12 mouse cellular contexts compared by ENCODE assay signal in genomic region chr1:136518699-136519356, GRCm38 (mm10). TPM values are rescaled to one million over a fixed set of nuclear protein-coding genes. Genes with fewer than 3 reads are reported as not detected.
DNase-seq lines count a peak whose midpoint lies in the region; ATAC-seq and TF ChIP-seq lines count a peak whose summit lies in the region.
"Had no signal": no experiment of that assay in that cellular context is flagged by ENCODE, and none has a peak within 500 bp of the region (broad histone marks: within the 10 kb centered on the region; RNA-seq: fewer than 3 reads in every experiment).

No protein-coding gene starts in this region.

- H3K9ac ChIP-seq in intestine, embryonic 14.5 days (ENCODE audit: low read length) = no peak overlapping the region
- no peak overlapping the region for H3K9ac ChIP-seq in intestine, postnatal 0 days (ENCODE audit: low read depth, low read length)
- H3K9ac ChIP-seq in neural tube, embryonic 15.5 days (replicated peaks) = no peak overlapping the region
- H3K9ac ChIP-seq in forebrain, embryonic 11.5 days (ENCODE audit: low read length) = no peak overlapping the region
- H3K9ac ChIP-seq: hindbrain, embryonic 12.5 days; liver, postnatal 0 days had no signal

- no peaks in the 10 kb centered on the region for H3K9me3 ChIP-seq in intestine, embryonic 14.5 days (ENCODE audit: control insufficient read depth, low read length)
- H3K9me3 ChIP-seq in intestine, postnatal 0 days (ENCODE audit: control insufficient read depth) = no peaks in the 10 kb centered on the region
- no peaks in the 10 kb centered on the region for H3K9me3 ChIP-seq in neural tube, embryonic 15.5 days (replicated peaks)
- H3K9me3 ChIP-seq in limb, embryonic 10.5 days (replicated peaks) = no peaks in the 10 kb centered on the region
- no peaks in the 10 kb centered on the region for H3K9me3 ChIP-seq in forebrain, embryonic 11.5 days (ENCODE audit: control insufficient read depth, low read length)
- H3K9me3 ChIP-seq: hindbrain, embryonic 12.5 days; megakaryocyte, embryonic 14.5 days had no signal

- no peak overlapping the region for H3K4me2 ChIP-seq in intestine, embryonic 14.5 days (ENCODE audit: low read length)
- no peak overlapping the region for H3K4me2 ChIP-seq in intestine, postnatal 0 days (replicated peaks; ENCODE audit: low read depth)
- H3K4me2 ChIP-seq in neural tube, embryonic 15.5 days = no peak overlapping the region
- H3K4me2 ChIP-seq in forebrain, embryonic 11.5 days (ENCODE audit: low read depth, low read length, severe bottlenecking) = no peak overlapping the region
- H3K4me2 ChIP-seq: hindbrain, embryonic 12.5 days had no signal

- TF ChIP-seq CTCF in intestine, postnatal 0 days (IDR thresholded peaks at IDR 0.05; ENCODE audit: low read depth) = no peak

- 0 out of 2 replicates have a peak, but pooled peaks have one; percentile 56 for ATAC-seq in intestine, embryonic 14.5 days (replicated peaks; ENCODE audit: low FRiP score, low TSS enrichment, low read depth)
- ATAC-seq in intestine, postnatal 0 days = no peak
- ATAC-seq in neural tube, embryonic 15.5 days (ENCODE audit: low FRiP score) = no peak
- ATAC-seq in frontal cortex, adult (ENCODE audit: low TSS enrichment) = no peak
- no peak for ATAC-seq in forebrain, embryonic 11.5 days (replicated peaks; ENCODE audit: low FRiP score)
- ATAC-seq: forebrain, embryonic 16.5 days; liver, postnatal 0 days had no signal

- WGBS in intestine, embryonic 14.5 days = 35% methylated on average over 7 of the region's 7 CpGs
- WGBS in intestine, postnatal 0 days = 62% methylated on average over 7 of the region's 7 CpGs
- WGBS in neural tube, embryonic 15.5 days = 48% methylated on average over 7 of the region's 7 CpGs
- WGBS in limb, embryonic 10.5 days = 34% methylated on average over 7 of the region's 7 CpGs
- WGBS in forebrain, embryonic 11.5 days = 85% methylated on average over 7 of the region's 7 CpGs

- H3K36me3 ChIP-seq in intestine, embryonic 14.5 days (ENCODE audit: control insufficient read depth, insufficient read depth, low read length) = peaks cover 46% of the 10 kb centered on the region
- H3K36me3 ChIP-seq in intestine, postnatal 0 days (ENCODE audit: control insufficient read depth, insufficient read depth) = peaks cover 19% of the 10 kb centered on the region
- H3K36me3 ChIP-seq in neural tube, embryonic 15.5 days = no peaks in the 10 kb centered on the region
- H3K36me3 ChIP-seq in limb, embryonic 10.5 days = peaks cover 73% of the 10 kb centered on the region
- H3K36me3 ChIP-seq in forebrain, embryonic 11.5 days (ENCODE audit: control insufficient read depth, insufficient read depth, low read length) = no peaks in the 10 kb centered on the region; the same call in 1 of the 2 replicates

- no peaks in the 10 kb centered on the region for H3K27me3 ChIP-seq in intestine, embryonic 14.5 days (replicated peaks; ENCODE audit: control insufficient read depth, insufficient read depth, low read length)
- no peaks in the 10 kb centered on the region for H3K27me3 ChIP-seq in intestine, postnatal 0 days (replicated peaks; ENCODE audit: control insufficient read depth, insufficient read depth, low read length)
- H3K27me3 ChIP-seq in neural tube, embryonic 15.5 days (replicated peaks) = no peaks in the 10 kb centered on the region
- H3K27me3 ChIP-seq in limb, embryonic 10.5 days (ENCODE audit: low read depth, poor library complexity, severe bottlenecking) = no peaks in the 10 kb centered on the region
- no peaks in the 10 kb centered on the region for H3K27me3 ChIP-seq in forebrain, embryonic 11.5 days (ENCODE audit: control insufficient read depth, insufficient read depth, low read length)
- H3K27me3 ChIP-seq: hindbrain, embryonic 12.5 days; megakaryocyte, embryonic 14.5 days had no signal

- H3K27ac ChIP-seq in intestine, embryonic 14.5 days (ENCODE audit: low read depth) = no peak overlapping the region
- no peak overlapping the region for H3K27ac ChIP-seq in intestine, postnatal 0 days (ENCODE audit: low read depth, low read length)
- H3K27ac ChIP-seq in neural tube, embryonic 15.5 days (replicated peaks) = no peak overlapping the region
- H3K27ac ChIP-seq in limb, embryonic 10.5 days = peak overlapping the region; percentile 7; the same call in 1 of the 2 replicates
- no peak overlapping the region for H3K27ac ChIP-seq in forebrain, embryonic 11.5 days (ENCODE audit: low read depth, low read length)
- H3K27ac ChIP-seq: hindbrain, embryonic 12.5 days had no signal

- 0 out of 2 replicates have a peak, but pooled peaks cover 2% of the 10 kb centered on the region for H3K4me1 ChIP-seq in intestine, embryonic 14.5 days (replicated peaks; ENCODE audit: control insufficient read depth, insufficient read depth, low read length)
- H3K4me1 ChIP-seq in intestine, postnatal 0 days (replicated peaks; ENCODE audit: control insufficient read depth, insufficient read depth, low read length) = no peaks in the 10 kb centered on the region
- no peaks in the 10 kb centered on the region for H3K4me1 ChIP-seq in neural tube, embryonic 15.5 days
- H3K4me1 ChIP-seq in limb, embryonic 10.5 days = peaks cover 16% of the 10 kb centered on the region
- no peaks in the 10 kb centered on the region for H3K4me1 ChIP-seq in forebrain, embryonic 11.5 days (replicated peaks; ENCODE audit: control insufficient read depth, insufficient read depth, low read length)
- H3K4me1 ChIP-seq: hindbrain, embryonic 12.5 days; megakaryocyte, embryonic 14.5 days had no signal

- no peak for DNase-seq in intestine, embryonic 14.5 days (ENCODE audit: low spot score)
- DNase-seq in neural tube, embryonic 10.5 days (ENCODE audit: extremely low spot score, low spot score) = peak; percentile 32
- DNase-seq in limb, embryonic 10.5 days (ENCODE audit: low spot score) = peak; percentile 56
- no peak for DNase-seq in forebrain, embryonic 11.5 days (ENCODE audit: low spot score)
- DNase-seq: gastrocnemius, postnatal 14 days; liver, postnatal 0 days had no signal

- H3K4me3 ChIP-seq in intestine, embryonic 14.5 days (ENCODE audit: low read depth, low read length) = no peak overlapping the region
- H3K4me3 ChIP-seq in intestine, postnatal 0 days (ENCODE audit: low read depth, low read length) = no peak overlapping the region
- no peak overlapping the region for H3K4me3 ChIP-seq in neural tube, embryonic 15.5 days (replicated peaks)
- H3K4me3 ChIP-seq in limb, embryonic 10.5 days = no peak overlapping the region
- no peak overlapping the region for H3K4me3 ChIP-seq in forebrain, embryonic 11.5 days (ENCODE audit: low read depth, low read length)
- H3K4me3 ChIP-seq: hindbrain, embryonic 12.5 days; megakaryocyte, embryonic 14.5 days had no signal

RNA-seq across cellular contexts. Expression of gene Kif14, which starts 52.7 kb away (rescaled TPM):
- polyA plus RNA-seq in intestine, embryonic 14.5 days (2014; fragmentation: Nextera tagmentation; extraction: Ambion mirVana) = 7.6 and 7.8 TPM in 2 replicates
- polyA plus RNA-seq in intestine, postnatal 0 days (2015; fragmentation: Nextera tagmentation; extraction: Ambion mirVana) = 0.50 and 0.58 TPM in 2 replicates
- 0.27 and 1.6 TPM in 2 replicates for polyA plus RNA-seq in neural tube, embryonic 15.5 days (2015; fragmentation: Nextera tagmentation; extraction: Ambion mirVana)
- 7.7 and 9.8 TPM in 2 replicates for polyA plus RNA-seq in limb, embryonic 10.5 days (2016; fragmentation: Nextera tagmentation; extraction: Ambion mirVana)
- 11.3 and 12.8 TPM in 2 replicates for polyA plus RNA-seq in forebrain, embryonic 11.5 days (2014; fragmentation: Nextera tagmentation; extraction: Ambion mirVana)

Comparison
In these comparisons a context has a peak if more than half of its experiments do, and no peak if none do; other contexts are left out.
1. DNase-seq: peak in neural tube, embryonic 10.5 days (single experiment) and limb, embryonic 10.5 days (single experiment); none in intestine, embryonic 14.5 days (single experiment) and forebrain, embryonic 11.5 days (single experiment).